Mouse (Mus musculus) lung, adult 2 months (tissue): ENCODE measurements at regions not wholly inside any gene's neighbourhood (a gene's known extent, or its start where the extent isn't known, plus 50 kb on each side); places are given as distances from the start of the nearest gene placed in this dataset.

ENCODE experiments used
- CTCF ChIP-seq: fragments of 200-500 bp; IDR thresholded peaks from 2 replicates; pipeline ENCODE4 v1.5.1; 2011; ENCODE audit warnings: mild to moderate bottlenecking, low read length, control low read depth; ENCODE audit not compliant: insufficient read depth
- POLR2A ChIP-seq: fragments of 200-500 bp; IDR thresholded peaks from 2 replicates; pipeline ENCODE4 v1.6.1; 2011; ENCODE audit warnings: low read depth, mild to moderate bottlenecking, control low read depth, low read length, borderline replicate concordance; ENCODE audit errors: extremely low read depth

- TF ChIP-seq CTCF = no peak
- TF ChIP-seq POLR2A = no peak
Observed at GRCm38 (mm10) chr10:98500315-98500714, 413.9 kb upstream of the Atp2b1 start.
